Mouse (Mus musculus) kidney, embryonic 16.5 days (tissue): ENCODE data around the gene Epsti1. TPM values are rescaled to one million over a fixed set of nuclear protein-coding genes. Genes with fewer than 3 reads are reported as not detected.
"Not testable (repeated sequence)": the region's sequence is repeated elsewhere in the genome, so short reads cannot be mapped to it uniquely, and the experiment has no call there.

ENCODE experiments used
- ATAC-seq: fragments of 200-750 bp; cut with Nextera tagmentation; 2 replicates; pipeline ENCODE4 v1.8.0; 2017; ENCODE audit warnings: moderate TSS enrichment; ENCODE audit not compliant: low FRiP score, low TSS enrichment
- H3K27ac ChIP-seq: fragments of 300-500 bp; sonication (generic); 2 replicates; pipeline ENCODE4 v1.5.1; 2014; ENCODE audit warnings: low read length
- H3K27me3 ChIP-seq: fragments of 300-500 bp; sonication (generic); 2 replicates; pipeline ENCODE4 v1.6.1; 2014; ENCODE audit warnings: low read length, control low read depth, mixed read lengths; ENCODE audit not compliant: insufficient read depth
- H3K36me3 ChIP-seq: fragments of 300-500 bp; sonication (generic); 2 replicates; pipeline ENCODE4 v1.6.1; 2014; ENCODE audit warnings: low read length, control low read depth, mixed read lengths; ENCODE audit not compliant: insufficient read depth
- H3K4me1 ChIP-seq: fragments of 300-500 bp; sonication (generic); 2 replicates; pipeline ENCODE4 v1.6.1; 2014; ENCODE audit warnings: low read length, control low read depth, mixed read lengths; ENCODE audit not compliant: insufficient read depth
- H3K4me2 ChIP-seq: fragments of 300-500 bp; sonication (generic); replicated peaks from 2 replicates; pipeline ENCODE4 v1.6.1; 2014; ENCODE audit warnings: low read depth, low read length
- H3K4me3 ChIP-seq: fragments of 300-500 bp; sonication (generic); 2 replicates; pipeline ENCODE4 v1.5.1; 2014; ENCODE audit warnings: mild to moderate bottlenecking, low read length
- H3K9ac ChIP-seq: fragments of 300-500 bp; sonication (generic); replicated peaks from 2 replicates; pipeline ENCODE4 v1.6.1; 2014; ENCODE audit warnings: low read length
- H3K9me3 ChIP-seq: fragments of 300-500 bp; sonication (generic); 2 replicates; pipeline ENCODE4 v1.6.1; 2016; ENCODE audit warnings: low read length, control low read depth
- WGBS: fragments of 180-500 bp; shearing (Covaris S2); extraction: QIAGEN DNeasy Blood & Tissue Kit; methylation state at CpG from one replicate; pipeline ENCODE4 v1.1.7; 2014; 5-methylcytosine and 5-hydroxymethylcytosine counted together
- polyA plus RNA-seq: library from polyadenylated mRNA; unstranded; fragments of >200 nt; fragmentation: Nextera tagmentation; extraction: Ambion mirVana; gene quantifications from 2 replicates; pipeline ENCODE4 v1.2.1, GENCODE M21; 2015

The Epsti1 gene
- polyA plus RNA-seq, 1 experiment from 2014 or later, result 1.4 TPM

DNA sequence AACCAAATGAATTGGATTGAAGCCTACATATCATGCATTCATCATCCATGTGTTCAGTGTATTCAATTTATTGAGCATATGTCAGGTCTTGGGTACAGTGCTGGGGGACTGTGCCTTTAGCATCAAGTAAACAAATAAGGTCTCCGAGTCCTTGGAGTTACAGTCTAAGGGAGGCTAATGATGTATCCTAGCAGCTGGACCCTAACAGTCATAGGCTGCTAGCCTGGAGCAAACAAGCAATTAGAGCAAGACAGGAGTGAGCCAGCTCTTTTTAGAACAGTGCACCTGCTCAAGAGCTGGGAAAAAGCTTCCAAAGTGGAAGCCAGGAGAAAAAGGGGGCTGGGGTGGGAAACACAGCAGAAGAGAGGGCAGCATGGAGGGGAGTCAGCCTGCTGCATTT is 27.8 kb upstream of the Epsti1 start:
- Histone ChIP-seq H3K36me3 (no peaks in the 10 kb centered on the region), H3K4me1 (0 out of 2 replicates have a peak, but pooled peaks cover 3% of the 10 kb centered on the region), H3K4me2 (no peak overlapping the region), H3K27me3 (no peaks in the 10 kb centered on the region), H3K9me3 (no peaks in the 10 kb centered on the region), H3K9ac (no peak overlapping the region), H3K4me3 (no peak overlapping the region), H3K27ac (no peak overlapping the region)
- WGBS, result 87% methylated on average over 1 of the region's 1 CpGs
- ATAC-seq, result no peak

DNA sequence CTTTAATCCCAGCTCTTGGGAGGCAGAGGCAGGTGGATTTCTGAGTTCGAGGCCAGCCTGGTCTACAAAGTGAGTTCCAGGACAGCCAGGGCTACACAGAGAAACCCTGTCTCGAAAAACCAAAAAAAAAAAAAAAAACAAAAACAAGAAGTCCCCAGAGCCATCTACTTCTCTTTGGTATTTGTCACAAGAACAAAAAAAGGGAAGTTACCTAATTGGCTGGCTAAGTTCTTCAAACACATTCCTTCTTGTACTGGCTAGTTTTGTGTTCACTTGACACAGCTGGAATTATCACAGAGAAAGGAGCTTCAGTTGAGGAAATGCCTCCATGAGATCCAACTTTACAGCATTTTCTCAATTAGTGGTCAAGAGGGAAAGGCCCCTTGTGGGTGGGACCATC is 26.2 kb upstream of the Epsti1 start:
- ATAC-seq, H3K9me3 ChIP-seq, H3K27me3 ChIP-seq, H3K9ac ChIP-seq, H3K27ac ChIP-seq, H3K4me3 ChIP-seq, H3K4me2 ChIP-seq, H3K36me3 ChIP-seq, H3K4me1 ChIP-seq: not testable (repeated sequence)
- 44% methylated on average over 1 of the region's 2 CpGs for WGBS

DNA sequence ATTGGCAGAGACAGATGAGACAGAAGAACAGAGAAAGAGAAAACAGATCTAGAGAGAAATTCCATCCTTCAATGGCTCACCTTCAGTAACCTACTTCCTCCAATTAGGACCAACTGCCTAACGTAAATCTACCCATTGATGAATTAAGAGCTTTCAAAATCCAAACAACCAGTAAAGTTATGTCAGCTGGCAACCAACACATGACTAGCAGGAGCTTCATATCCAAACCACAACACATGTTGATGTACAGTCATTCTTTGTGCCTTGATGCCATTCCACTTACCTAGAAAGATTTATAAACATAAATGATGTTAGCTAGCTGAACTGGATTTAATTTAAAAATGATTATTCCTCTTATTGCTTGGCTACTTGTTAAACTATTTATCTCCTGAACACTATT is 22.0 kb upstream of the Epsti1 start:
- H3K9me3 ChIP-seq, result no peaks in the 10 kb centered on the region
- no peak for ATAC-seq
- no peaks in the 10 kb centered on the region for H3K4me1 ChIP-seq
- H3K9ac ChIP-seq, result no peak overlapping the region
- 72% methylated on average over 1 of the region's 1 CpGs for WGBS
- no peaks in the 10 kb centered on the region for H3K27me3 ChIP-seq
- H3K4me3 ChIP-seq, result no peak overlapping the region
- no peak overlapping the region for H3K27ac ChIP-seq
- no peaks in the 10 kb centered on the region for H3K36me3 ChIP-seq
- H3K4me2 ChIP-seq, result no peak overlapping the region

DNA sequence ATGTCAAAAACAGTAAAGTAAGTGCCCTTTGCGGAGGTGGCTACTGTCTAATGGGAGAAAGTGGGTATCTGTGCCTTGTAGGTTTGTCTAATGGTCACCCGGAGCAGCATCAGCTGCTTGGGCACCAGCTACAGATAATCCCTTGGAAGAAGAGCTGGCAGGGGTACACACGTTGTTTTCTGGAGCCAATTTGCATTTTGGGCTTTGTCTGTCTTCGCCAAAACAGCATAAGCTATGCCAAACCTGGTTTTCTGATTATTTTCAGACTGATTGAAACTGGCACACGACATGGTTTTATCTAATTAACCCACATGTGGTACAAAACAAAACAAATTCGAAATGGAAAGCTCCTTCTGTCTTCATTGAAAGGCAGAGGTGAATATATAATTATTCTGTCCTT is 21.4 kb upstream of the Epsti1 start:
- Histone ChIP-seq H3K9me3 (no peaks in the 10 kb centered on the region), H3K4me3 (no peak overlapping the region), H3K4me2 (no peak overlapping the region), H3K4me1 (no peaks in the 10 kb centered on the region), H3K27ac (no peak overlapping the region), H3K27me3 (no peaks in the 10 kb centered on the region), H3K36me3 (no peaks in the 10 kb centered on the region), H3K9ac (no peak overlapping the region)
- 81% methylated on average over 6 of the region's 6 CpGs for WGBS
- no peak for ATAC-seq

DNA sequence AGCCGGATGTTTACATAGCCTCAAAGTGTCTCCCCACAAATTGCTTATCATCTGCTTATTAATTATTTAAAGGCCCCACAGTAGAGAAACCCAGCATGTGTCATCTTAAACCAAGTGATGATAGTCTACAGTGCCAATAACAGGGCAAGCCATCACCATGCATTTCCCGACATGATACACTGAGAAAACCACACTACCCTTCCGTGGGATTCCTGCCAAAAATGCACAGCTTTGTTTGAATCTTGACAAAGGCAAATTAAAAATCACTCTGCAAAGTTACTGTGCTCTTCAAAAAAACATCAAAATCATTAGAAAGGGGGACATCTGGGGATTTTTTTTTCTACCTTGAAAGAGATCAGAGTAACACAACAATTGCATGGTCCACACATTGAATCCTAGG is 17.7 kb upstream of the Epsti1 start:
- no peaks in the 10 kb centered on the region for H3K9me3 ChIP-seq
- 84% methylated on average over 3 of the region's 3 CpGs for WGBS
- no peaks in the 10 kb centered on the region for H3K4me1 ChIP-seq
- H3K36me3 ChIP-seq, result no peaks in the 10 kb centered on the region
- H3K4me2 ChIP-seq, result no peak overlapping the region
- no peak overlapping the region for H3K4me3 ChIP-seq
- H3K27ac ChIP-seq, result no peak overlapping the region
- H3K27me3 ChIP-seq, result no peaks in the 10 kb centered on the region
- no peak overlapping the region for H3K9ac ChIP-seq
- ATAC-seq, result no peak

DNA sequence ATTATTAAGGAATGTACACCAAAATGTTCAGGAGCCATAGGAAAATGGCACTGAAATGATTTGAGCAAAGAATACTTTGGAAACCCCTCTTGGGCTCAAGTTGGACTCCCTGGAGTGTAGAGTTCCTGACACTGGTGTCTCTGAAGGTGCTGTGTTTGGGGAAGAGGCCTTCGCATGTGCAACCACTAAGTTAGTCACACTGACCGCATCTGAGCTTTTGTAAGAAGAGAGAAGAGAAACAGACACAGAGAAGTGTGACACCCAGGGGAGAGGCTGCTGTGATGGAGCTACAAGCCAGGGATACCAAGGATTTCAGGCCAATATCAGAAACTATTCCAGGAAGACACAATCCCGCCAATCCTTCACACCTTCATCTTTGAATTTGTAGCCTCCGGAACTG is 17.1 kb upstream of the Epsti1 start:
- 89% methylated on average over 4 of the region's 4 CpGs for WGBS
- H3K9me3 ChIP-seq, result no peaks in the 10 kb centered on the region

DNA sequence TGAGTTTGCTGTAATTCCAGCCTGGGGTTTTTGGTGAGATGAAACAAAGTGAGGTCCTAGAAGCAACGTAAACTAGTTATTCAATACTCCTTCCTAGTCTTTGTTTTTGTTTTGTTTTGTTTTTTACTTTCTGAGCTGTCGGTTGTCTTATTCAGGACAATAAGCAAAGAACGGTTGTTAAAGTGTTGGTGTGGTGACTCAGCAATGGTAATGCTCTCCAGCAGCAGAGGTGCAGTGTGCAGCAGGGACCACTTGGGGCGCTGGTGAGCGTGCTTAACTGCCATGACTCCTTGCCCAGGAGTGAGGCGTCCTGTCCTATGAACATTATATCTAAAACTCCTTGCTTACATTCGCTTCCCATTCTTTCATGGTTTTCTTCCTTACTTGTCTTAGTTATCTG is 14.1 kb upstream of the Epsti1 start:
- Histone ChIP-seq H3K36me3 (no peaks in the 10 kb centered on the region), H3K27me3 (no peaks in the 10 kb centered on the region), H3K9me3 (no peaks in the 10 kb centered on the region), H3K4me1 (no peaks in the 10 kb centered on the region), H3K27ac (no peak overlapping the region), H3K4me2 (no peak overlapping the region), H3K9ac (no peak overlapping the region), H3K4me3 (no peak overlapping the region)
- ATAC-seq, result no peak
- WGBS, result 88% methylated on average over 7 of the region's 7 CpGs

More for the DNA sequence above, 17.1 kb upstream of the Epsti1 start:
- Histone ChIP-seq H3K27ac (no peak overlapping the region), H3K4me3 (no peak overlapping the region), H3K27me3 (no peaks in the 10 kb centered on the region), H3K9ac (no peak overlapping the region), H3K36me3 (no peaks in the 10 kb centered on the region), H3K4me1 (no peaks in the 10 kb centered on the region), H3K4me2 (no peak overlapping the region)
- ATAC-seq, result no peak

DNA sequence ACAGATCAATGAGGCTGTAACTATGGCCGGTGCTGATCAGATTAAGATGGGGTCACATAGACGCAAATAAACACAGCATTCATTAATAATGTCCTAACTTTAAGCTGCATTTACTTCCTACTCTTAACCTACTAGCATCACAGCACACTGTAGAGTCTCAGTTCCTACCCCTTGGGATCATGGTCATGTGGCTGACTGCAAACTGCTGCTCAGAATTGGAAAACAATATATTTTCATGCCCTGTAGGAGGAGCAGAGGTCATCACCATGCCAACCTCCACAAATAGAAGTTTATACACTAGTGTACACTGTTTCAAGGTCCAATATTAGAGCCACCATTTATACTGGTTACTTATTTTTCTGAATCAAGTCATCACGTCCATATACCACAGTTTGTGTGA is 8.1 kb upstream of the Epsti1 start:
- no peaks in the 10 kb centered on the region for H3K27me3 ChIP-seq
- H3K36me3 ChIP-seq, result no peaks in the 10 kb centered on the region
- H3K9me3 ChIP-seq, result no peaks in the 10 kb centered on the region
- no peak overlapping the region for H3K4me3 ChIP-seq
- no peak overlapping the region for H3K4me2 ChIP-seq
- no peak for ATAC-seq
- no peak overlapping the region for H3K27ac ChIP-seq
- H3K4me1 ChIP-seq, result no peaks in the 10 kb centered on the region
- H3K9ac ChIP-seq, result no peak overlapping the region
- WGBS, result 86% methylated on average over 3 of the region's 3 CpGs

DNA sequence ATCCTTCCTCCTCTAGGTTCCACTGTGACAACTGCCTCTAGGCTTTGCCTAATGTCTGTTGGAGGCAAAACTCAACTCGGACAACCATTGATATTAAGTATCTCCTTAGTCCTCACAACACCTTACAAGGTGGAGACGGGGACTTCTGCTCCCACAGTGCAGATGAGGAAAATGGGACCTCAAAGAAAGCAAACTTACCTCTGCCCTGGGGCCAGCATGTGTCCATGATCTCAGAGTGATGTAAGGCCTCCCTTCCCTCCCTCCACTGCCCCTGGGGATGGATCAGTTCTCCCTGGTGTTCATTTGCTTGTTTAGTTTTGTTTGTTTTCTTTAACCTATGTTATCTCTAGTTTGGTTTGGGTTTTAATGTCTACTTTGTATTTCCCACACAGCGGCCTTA is 1.5 kb upstream of the Epsti1 start:
- H3K9me3 ChIP-seq, result no peaks in the 10 kb centered on the region
- no peak overlapping the region for H3K4me2 ChIP-seq
- H3K4me1 ChIP-seq, result no peaks in the 10 kb centered on the region
- H3K36me3 ChIP-seq, result no peaks in the 10 kb centered on the region
- 92% methylated on average over 3 of the region's 3 CpGs for WGBS
- no peak overlapping the region for H3K4me3 ChIP-seq
- no peaks in the 10 kb centered on the region for H3K27me3 ChIP-seq
- H3K27ac ChIP-seq, result no peak overlapping the region
- no peak overlapping the region for H3K9ac ChIP-seq
- no peak for ATAC-seq

DNA sequence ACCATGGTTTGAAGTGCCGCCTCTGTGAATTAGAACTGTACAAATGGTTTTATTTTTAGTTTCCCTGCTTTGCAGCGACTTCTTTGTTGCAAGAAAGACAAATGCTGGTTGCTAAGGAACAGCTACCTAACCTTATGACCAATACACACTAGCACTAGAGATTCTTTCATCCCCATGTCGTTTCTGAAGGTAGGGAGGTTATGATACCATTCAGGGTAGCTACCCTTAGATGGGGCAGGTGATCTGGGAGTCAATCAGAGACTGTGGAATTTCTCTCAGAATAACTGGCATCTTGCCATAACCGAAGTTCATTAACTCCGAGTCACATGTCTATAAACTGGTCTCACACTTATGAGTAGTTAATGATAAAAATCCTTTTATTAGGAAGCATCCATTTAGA is 1.4 kb downstream of the Epsti1 start:
- H3K9me3 ChIP-seq, result no peaks in the 10 kb centered on the region
- no peak overlapping the region for H3K27ac ChIP-seq
- 67% methylated on average over 5 of the region's 5 CpGs for WGBS
- no peaks in the 10 kb centered on the region for H3K27me3 ChIP-seq
- no peaks in the 10 kb centered on the region for H3K4me1 ChIP-seq
- H3K4me2 ChIP-seq, result no peak overlapping the region
- H3K9ac ChIP-seq, result no peak overlapping the region
- H3K36me3 ChIP-seq, result no peaks in the 10 kb centered on the region
- H3K4me3 ChIP-seq, result no peak overlapping the region
- ATAC-seq, result no peak

DNA sequence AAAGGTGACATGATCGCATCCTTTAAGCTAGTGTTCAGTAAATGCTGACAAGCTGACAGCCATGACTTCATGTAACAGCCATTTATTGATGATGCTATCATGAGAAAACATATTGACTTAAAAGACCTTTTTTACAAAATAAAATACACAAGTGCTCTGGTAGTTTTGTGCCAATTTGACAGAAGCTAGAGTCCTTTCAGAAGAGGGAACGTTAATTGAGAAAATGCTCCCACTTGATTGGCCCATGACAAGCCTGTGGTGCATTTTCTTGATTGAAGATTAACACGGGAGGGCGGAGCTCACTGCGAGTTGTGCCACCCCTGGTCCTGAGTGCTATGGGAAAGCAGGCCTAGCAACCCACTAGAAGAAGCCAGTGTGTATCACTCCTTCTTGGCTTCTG is 2.5 kb downstream of the Epsti1 start:
- ATAC-seq, result no peak
- WGBS, result 87% methylated on average over 5 of the region's 5 CpGs
- Histone ChIP-seq H3K4me3 (no peak overlapping the region), H3K27me3 (no peaks in the 10 kb centered on the region), H3K27ac (no peak overlapping the region), H3K4me2 (no peak overlapping the region), H3K4me1 (no peaks in the 10 kb centered on the region), H3K36me3 (no peaks in the 10 kb centered on the region), H3K9me3 (no peaks in the 10 kb centered on the region), H3K9ac (no peak overlapping the region)
